Mouse (Mus musculus): ENCODE measurements at regions not wholly inside any gene's neighbourhood (a gene's known extent, or its start where the extent isn't known, plus 50 kb on each side); places are given as distances from the start of the nearest gene placed in this dataset.
"Not testable (repeated sequence)": the region's sequence is repeated elsewhere in the genome, so short reads cannot be mapped to it uniquely, and the experiment has no call there.

GRCm38 (mm10) chr8:31714077-31714458 lies 1714.4 kb upstream of the 5930422O12Rik start:
- Histone ChIP-seq H3K9me3 (ENCODE audit: control insufficient read depth, low read length) (no peaks in the 10 kb centered on the region), H3K27ac (ENCODE audit: low read depth, low read length) (no peak overlapping the region), H3K4me1 (replicated peaks; ENCODE audit: control insufficient read depth, insufficient read depth, low read length) (peaks cover 7% of the 10 kb centered on the region; the same call in 1 of the 2 replicates), H3K4me3 (ENCODE audit: low read depth, low read length) (no peak overlapping the region), H3K4me2 (no peak overlapping the region), H3K36me3 (ENCODE audit: control insufficient read depth, insufficient read depth, low read length) (no peaks in the 10 kb centered on the region), H3K27me3 (replicated peaks; ENCODE audit: control insufficient read depth, insufficient read depth, low read length) (no peaks in the 10 kb centered on the region), H3K9ac (ENCODE audit: low read depth, low read length) (no peak overlapping the region)
- DNase-seq (ENCODE audit: low spot score) = no peak
- no peak for ATAC-seq (replicated peaks; ENCODE audit: low FRiP score)
- 80% methylated on average over 2 of the region's 2 CpGs for WGBS

GRCm38 (mm10) chr8:31720021-31720420 lies 1708.5 kb upstream of the 5930422O12Rik start:
- Histone ChIP-seq H3K4me2 (peak overlapping the region; percentile 46), H3K9ac (ENCODE audit: low read depth, low read length) (no peak overlapping the region), H3K27ac (ENCODE audit: low read depth, low read length) (peak overlapping the region; percentile 71), H3K27me3 (replicated peaks; ENCODE audit: control insufficient read depth, insufficient read depth, low read length) (no peaks in the 10 kb centered on the region), H3K36me3 (ENCODE audit: control insufficient read depth, insufficient read depth, low read length) (no peaks in the 10 kb centered on the region), H3K9me3 (ENCODE audit: control insufficient read depth, low read length) (no peaks in the 10 kb centered on the region), H3K4me3 (ENCODE audit: low read depth, low read length) (no peak overlapping the region), H3K4me1 (replicated peaks; ENCODE audit: control insufficient read depth, insufficient read depth, low read length) (peaks cover 25% of the 10 kb centered on the region)
- whole genome bisulfite sequencing = 16% methylated on average over 3 of the region's 3 CpGs
- peak; percentile 50 for DNase-seq (ENCODE audit: low spot score)
- peak; percentile 95 for ATAC-seq (replicated peaks; ENCODE audit: low FRiP score)

- peak; percentile 36 for DNase-seq (ENCODE audit: low spot score)
- Histone ChIP-seq H3K4me3 (ENCODE audit: low read depth, low read length) (no peak overlapping the region), H3K36me3 (ENCODE audit: control insufficient read depth, insufficient read depth, low read length) (no peaks in the 10 kb centered on the region), H3K4me2 (peak overlapping the region; percentile 46), H3K4me1 (replicated peaks; ENCODE audit: control insufficient read depth, insufficient read depth, low read length) (peaks cover 30% of the 10 kb centered on the region), H3K27me3 (replicated peaks; ENCODE audit: control insufficient read depth, insufficient read depth, low read length) (no peaks in the 10 kb centered on the region), H3K27ac (ENCODE audit: low read depth, low read length) (peak overlapping the region; percentile 71), H3K9me3 (ENCODE audit: control insufficient read depth, low read length) (no peaks in the 10 kb centered on the region), H3K9ac (ENCODE audit: low read depth, low read length) (peak overlapping the region; percentile 20; the same call in 1 of the 2 replicates)
- WGBS = 31% methylated on average over 3 of the region's 3 CpGs
- ATAC-seq (replicated peaks; ENCODE audit: low FRiP score) = peak; percentile 70
Observed at GRCm38 (mm10) chr8:31720585-31720984, 1707.9 kb upstream of the 5930422O12Rik start.

GRCm38 (mm10) chr8:31725430-31725829 lies 1703.1 kb upstream of the 5930422O12Rik start:
- WGBS = 18% methylated on average over 3 of the region's 3 CpGs
- H3K4me2 ChIP-seq = peak overlapping the region; percentile 30; the same call in 1 of the 2 replicates
- no peak overlapping the region for H3K4me3 ChIP-seq (ENCODE audit: low read depth, low read length)
- DNase-seq (ENCODE audit: low spot score) = no peak
- no peaks in the 10 kb centered on the region for H3K9me3 ChIP-seq (ENCODE audit: control insufficient read depth, low read length)
- 0 out of 2 replicates have a peak overlapping the region, but pooled peaks have one; percentile 37 for H3K9ac ChIP-seq (ENCODE audit: low read depth, low read length)
- no peaks in the 10 kb centered on the region for H3K36me3 ChIP-seq (ENCODE audit: control insufficient read depth, insufficient read depth, low read length)
- ATAC-seq (replicated peaks; ENCODE audit: low FRiP score) = peak; percentile 82
- H3K27me3 ChIP-seq (replicated peaks; ENCODE audit: control insufficient read depth, insufficient read depth, low read length) = no peaks in the 10 kb centered on the region
- peak overlapping the region; percentile 73 for H3K27ac ChIP-seq (ENCODE audit: low read depth, low read length)
- H3K4me1 ChIP-seq (replicated peaks; ENCODE audit: control insufficient read depth, insufficient read depth, low read length) = peaks cover 14% of the 10 kb centered on the region

- Histone ChIP-seq H3K27ac (ENCODE audit: low read depth, low read length) (no peak overlapping the region), H3K27me3 (replicated peaks; ENCODE audit: control insufficient read depth, insufficient read depth, low read length) (no peaks in the 10 kb centered on the region), H3K4me1 (replicated peaks; ENCODE audit: control insufficient read depth, insufficient read depth, low read length) (no peaks in the 10 kb centered on the region), H3K9ac (ENCODE audit: low read depth, low read length) (no peak overlapping the region), H3K4me3 (ENCODE audit: low read depth, low read length) (no peak overlapping the region), H3K36me3 (ENCODE audit: control insufficient read depth, insufficient read depth, low read length) (no peaks in the 10 kb centered on the region), H3K4me2 (no peak overlapping the region), H3K9me3 (ENCODE audit: control insufficient read depth, low read length) (no peaks in the 10 kb centered on the region)
- DNase-seq (ENCODE audit: low spot score) (no peak), ATAC-seq (replicated peaks; ENCODE audit: low FRiP score) (no peak)
- 71% methylated on average over 2 of the region's 2 CpGs for WGBS
Observed at GRCm38 (mm10) chr8:31735610-31736009, 1692.9 kb upstream of the 5930422O12Rik start.

- H3K4me1 ChIP-seq (replicated peaks; ENCODE audit: control insufficient read depth, insufficient read depth, low read length); H3K9me3 ChIP-seq (ENCODE audit: control insufficient read depth, low read length); ATAC-seq (replicated peaks; ENCODE audit: low FRiP score); H3K4me2 ChIP-seq; H3K27me3 ChIP-seq (replicated peaks; ENCODE audit: control insufficient read depth, insufficient read depth, low read length); H3K36me3 ChIP-seq (ENCODE audit: control insufficient read depth, insufficient read depth, low read length); DNase-seq (ENCODE audit: low spot score); H3K4me3 ChIP-seq (ENCODE audit: low read depth, low read length); H3K27ac ChIP-seq (ENCODE audit: low read depth, low read length); H3K9ac ChIP-seq (ENCODE audit: low read depth, low read length): not testable (repeated sequence)
- 52% methylated on average over 6 of the region's 6 CpGs for WGBS
Observed at GRCm38 (mm10) chr8:31737314-31737713, 1691.2 kb upstream of the 5930422O12Rik start.

- no peak overlapping the region for H3K9ac ChIP-seq (ENCODE audit: low read depth, low read length)
- ATAC-seq (replicated peaks; ENCODE audit: low FRiP score) (no peak), DNase-seq (ENCODE audit: low spot score) (no peak)
- H3K9me3 ChIP-seq (ENCODE audit: control insufficient read depth, low read length) = no peaks in the 10 kb centered on the region
- H3K36me3 ChIP-seq (ENCODE audit: control insufficient read depth, insufficient read depth, low read length) = no peaks in the 10 kb centered on the region
- no peaks in the 10 kb centered on the region for H3K4me1 ChIP-seq (replicated peaks; ENCODE audit: control insufficient read depth, insufficient read depth, low read length)
- no peak overlapping the region for H3K27ac ChIP-seq (ENCODE audit: low read depth, low read length)
- no peaks in the 10 kb centered on the region for H3K27me3 ChIP-seq (replicated peaks; ENCODE audit: control insufficient read depth, insufficient read depth, low read length)
- H3K4me2 ChIP-seq = no peak overlapping the region
- no peak overlapping the region for H3K4me3 ChIP-seq (ENCODE audit: low read depth, low read length)
Observed at GRCm38 (mm10) chr8:31746855-31747254, 1681.7 kb upstream of the 5930422O12Rik start.

- Histone ChIP-seq H3K9me3 (ENCODE audit: control insufficient read depth, low read length) (no peaks in the 10 kb centered on the region), H3K4me1 (replicated peaks; ENCODE audit: control insufficient read depth, insufficient read depth, low read length) (no peaks in the 10 kb centered on the region), H3K9ac (ENCODE audit: low read depth, low read length) (no peak overlapping the region), H3K4me3 (ENCODE audit: low read depth, low read length) (no peak overlapping the region), H3K4me2 (no peak overlapping the region), H3K27ac (ENCODE audit: low read depth, low read length) (no peak overlapping the region), H3K36me3 (ENCODE audit: control insufficient read depth, insufficient read depth, low read length) (no peaks in the 10 kb centered on the region), H3K27me3 (replicated peaks; ENCODE audit: control insufficient read depth, insufficient read depth, low read length) (no peaks in the 10 kb centered on the region)
- ATAC-seq (replicated peaks; ENCODE audit: low FRiP score) = no peak
- 63% methylated on average over 2 of the region's 2 CpGs for WGBS
- DNase-seq (ENCODE audit: low spot score) = no peak
Observed at GRCm38 (mm10) chr8:31749974-31750373, 1678.5 kb upstream of the 5930422O12Rik start.

- ATAC-seq (replicated peaks; ENCODE audit: low FRiP score) = no peak
- DNase-seq (ENCODE audit: low spot score) = no peak
- Histone ChIP-seq H3K4me2 (no peak overlapping the region), H3K9ac (ENCODE audit: low read depth, low read length) (no peak overlapping the region), H3K4me1 (replicated peaks; ENCODE audit: control insufficient read depth, insufficient read depth, low read length) (no peaks in the 10 kb centered on the region), H3K36me3 (ENCODE audit: control insufficient read depth, insufficient read depth, low read length) (no peaks in the 10 kb centered on the region), H3K27ac (ENCODE audit: low read depth, low read length) (no peak overlapping the region), H3K9me3 (ENCODE audit: control insufficient read depth, low read length) (no peaks in the 10 kb centered on the region), H3K4me3 (ENCODE audit: low read depth, low read length) (no peak overlapping the region), H3K27me3 (replicated peaks; ENCODE audit: control insufficient read depth, insufficient read depth, low read length) (no peaks in the 10 kb centered on the region)
- WGBS = 70% methylated on average over 3 of the region's 3 CpGs
Observed at GRCm38 (mm10) chr8:31750482-31751126, 1677.9 kb upstream of the 5930422O12Rik start.

All from liver, embryonic 11.5 days (tissue).